Mouse (Mus musculus) neural tube, embryonic 12.5 days (tissue): ENCODE results near the gene Rnase4. TPM values are rescaled to one million over a fixed set of nuclear protein-coding genes. Genes with fewer than 3 reads are reported as not detected.

Source experiments
- ATAC-seq: fragments of 200-750 bp; cut with Nextera tagmentation; 2 replicates; pipeline ENCODE4 v1.8.0; 2017; ENCODE audit warnings: low read depth, mild to moderate bottlenecking, moderate TSS enrichment, moderate library complexity; ENCODE audit not compliant: low FRiP score
- H3K27ac ChIP-seq: fragments of 300-500 bp; sonication (generic); 2 replicates; pipeline ENCODE4 v1.5.1; 2016
- H3K27me3 ChIP-seq: fragments of 300-500 bp; sonication (generic); replicated peaks from 2 replicates; pipeline ENCODE4 v1.6.1; 2016; ENCODE audit warnings: mild to moderate bottlenecking
- H3K36me3 ChIP-seq: fragments of 300-500 bp; sonication (generic); 2 replicates; pipeline ENCODE4 v1.6.1; 2016; ENCODE audit warnings: mild to moderate bottlenecking
- H3K4me1 ChIP-seq: fragments of 300-500 bp; sonication (generic); 2 replicates; pipeline ENCODE4 v1.6.1; 2016
- H3K4me2 ChIP-seq: fragments of 300-500 bp; sonication (generic); replicated peaks from 2 replicates; pipeline ENCODE4 v1.6.1; 2016; ENCODE audit warnings: mild to moderate bottlenecking
- H3K4me3 ChIP-seq: fragments of 300-500 bp; sonication (generic); 2 replicates; pipeline ENCODE4 v1.5.1; 2016
- H3K9ac ChIP-seq: fragments of 300-500 bp; sonication (generic); 2 replicates; pipeline ENCODE4 v1.6.1; 2016; ENCODE audit warnings: mild to moderate bottlenecking
- H3K9me3 ChIP-seq: fragments of 300-500 bp; sonication (generic); 2 replicates; pipeline ENCODE4 v1.6.1; 2016; ENCODE audit warnings: mild to moderate bottlenecking
- WGBS: fragments of 180-500 bp; shearing (Covaris S2); methylation state at CpG from one replicate; pipeline ENCODE4 v1.1.7; 2016; 5-methylcytosine and 5-hydroxymethylcytosine counted together
- polyA plus RNA-seq: library from polyadenylated mRNA; unstranded; fragments of >200 nt; fragmentation: Nextera tagmentation; extraction: Ambion mirVana; gene quantifications from 2 replicates; pipeline ENCODE4 v1.2.1, GENCODE M21; 2016

Rnase4 gene
- polyA plus RNA-seq, 1 experiment from 2014 or later, result 14.5 TPM

DNA sequence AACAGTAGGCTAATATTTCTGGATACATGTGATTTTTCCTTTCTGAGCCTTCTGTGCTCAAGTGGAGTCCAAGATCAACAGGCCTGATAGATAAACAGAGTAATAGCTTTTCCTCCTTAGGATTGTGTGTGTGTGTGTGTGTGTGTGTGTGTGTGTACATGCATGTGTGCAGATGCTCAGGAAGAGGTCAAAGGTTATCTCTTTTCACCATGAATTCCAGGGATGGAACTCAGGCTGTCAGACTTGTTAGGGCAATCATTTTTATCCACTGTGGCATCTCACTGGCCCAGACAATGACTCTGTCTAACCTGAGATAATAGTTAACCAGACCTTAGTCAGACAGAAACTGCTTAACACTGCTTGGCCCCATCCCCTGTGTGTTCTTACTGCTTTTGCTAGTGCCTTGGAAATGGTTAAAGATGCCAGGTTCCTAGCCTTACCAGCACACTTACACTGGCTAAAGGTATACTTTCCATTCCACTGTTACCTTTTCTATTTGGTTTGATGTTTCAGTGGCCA lies 15.6 kb downstream of the Rnase4 start:
- ATAC-seq, result no peak
- Histone ChIP-seq H3K27me3 (no peaks in the 10 kb centered on the region), H3K4me1 (no peaks in the 10 kb centered on the region), H3K9me3 (no peaks in the 10 kb centered on the region; the same call in 1 of the 2 replicates), H3K4me2 (no peak overlapping the region), H3K36me3 (no peaks in the 10 kb centered on the region), H3K27ac (no peak overlapping the region), H3K4me3 (no peak overlapping the region), H3K9ac (no peak overlapping the region)

- no peaks in the 10 kb centered on the region for H3K27me3 ChIP-seq
- H3K36me3 ChIP-seq, result no peaks in the 10 kb centered on the region
- no peak overlapping the region for H3K9ac ChIP-seq
- 83% methylated on average over 3 of the region's 3 CpGs for WGBS
- H3K9me3 ChIP-seq, result no peaks in the 10 kb centered on the region; the same call in 1 of the 2 replicates
- H3K4me3 ChIP-seq, result no peak overlapping the region
- H3K4me2 ChIP-seq, result no peak overlapping the region
- no peaks in the 10 kb centered on the region for H3K4me1 ChIP-seq
- no peak for ATAC-seq
- no peak overlapping the region for H3K27ac ChIP-seq
Observed at GRCm38 (mm10) chr14:51111966-51112365, 21.1 kb downstream of the Rnase4 start.

DNA sequence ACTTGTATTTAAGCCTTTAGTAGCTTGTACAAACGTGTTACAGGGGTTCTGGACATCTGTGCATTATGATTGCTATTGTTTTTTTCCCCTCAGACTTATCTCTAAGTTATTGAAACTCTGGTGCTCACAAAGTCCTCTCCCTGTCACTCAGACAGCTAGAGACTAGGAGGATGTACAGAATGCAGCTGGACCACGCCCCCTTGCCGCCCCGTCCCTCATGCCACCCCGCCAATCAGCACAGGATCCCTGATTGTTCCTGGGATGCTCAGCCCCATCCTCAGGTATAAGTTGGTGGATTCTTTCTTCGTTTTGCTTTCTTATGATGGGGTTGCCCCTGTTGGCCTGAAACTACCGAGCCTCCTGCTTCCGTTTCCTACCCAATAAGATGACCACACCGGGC lies 22.6 kb downstream of the Rnase4 start:
- ATAC-seq, result no peak
- no peaks in the 10 kb centered on the region for H3K27me3 ChIP-seq
- H3K27ac ChIP-seq, result no peak overlapping the region
- H3K4me3 ChIP-seq, result no peak overlapping the region
- H3K4me2 ChIP-seq, result no peak overlapping the region
- H3K9ac ChIP-seq, result no peak overlapping the region
- 41% methylated on average over 9 of the region's 9 CpGs for WGBS
- H3K36me3 ChIP-seq, result no peaks in the 10 kb centered on the region
- H3K9me3 ChIP-seq, result no peaks in the 10 kb centered on the region; the same call in 1 of the 2 replicates
- H3K4me1 ChIP-seq, result no peaks in the 10 kb centered on the region

DNA sequence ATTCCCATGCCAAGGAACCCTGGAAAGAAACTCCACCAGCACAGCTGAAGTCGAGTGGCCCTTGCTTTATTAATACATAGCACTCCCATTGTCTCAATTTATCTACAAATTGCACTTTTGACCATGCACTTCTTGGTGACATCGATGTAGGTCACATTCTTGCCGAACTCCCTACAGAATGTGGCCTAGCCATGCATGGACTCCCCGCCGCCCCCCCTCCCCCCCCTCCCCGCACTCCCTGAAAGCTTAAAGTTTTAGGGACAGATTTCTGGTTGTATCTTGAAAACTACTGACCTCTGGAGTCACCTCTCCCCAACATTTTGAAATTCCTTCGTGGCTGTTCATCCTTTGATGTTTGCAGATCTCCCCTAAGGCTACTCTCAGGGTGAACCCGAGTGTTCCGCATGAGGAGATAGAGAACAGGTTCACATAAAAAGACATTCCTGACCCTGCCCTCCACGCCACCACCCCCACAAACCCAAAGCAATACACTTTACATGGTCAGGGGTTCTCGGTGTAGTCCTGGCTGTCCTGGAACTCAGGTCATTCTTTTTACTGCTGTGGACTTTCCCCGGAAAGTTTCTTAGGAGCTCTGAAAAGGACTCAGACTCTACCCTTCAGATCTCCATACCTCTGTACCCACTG lies 23.2 kb downstream of the Rnase4 start, which contains the start of gene Eddm3b:
TSS of gene Eddm3b (plus strand) at position 511 of the 645 bp plus-strand sequence.
- ATAC-seq, result no peak
- Histone ChIP-seq H3K9me3 (no peaks in the 10 kb centered on the region; the same call in 1 of the 2 replicates), H3K36me3 (no peaks in the 10 kb centered on the region), H3K4me3 (no peak within 1 kb of the TSS), H3K4me1 (no peaks in the 10 kb centered on the region), H3K4me2 (no peak within 1 kb of the TSS), H3K27me3 (no peaks in the 10 kb centered on the region), H3K9ac (no peak within 1 kb of the TSS), H3K27ac (no peak within 1 kb of the TSS)
- WGBS, result 56% methylated on average over 12 of the region's 12 CpGs

DNA sequence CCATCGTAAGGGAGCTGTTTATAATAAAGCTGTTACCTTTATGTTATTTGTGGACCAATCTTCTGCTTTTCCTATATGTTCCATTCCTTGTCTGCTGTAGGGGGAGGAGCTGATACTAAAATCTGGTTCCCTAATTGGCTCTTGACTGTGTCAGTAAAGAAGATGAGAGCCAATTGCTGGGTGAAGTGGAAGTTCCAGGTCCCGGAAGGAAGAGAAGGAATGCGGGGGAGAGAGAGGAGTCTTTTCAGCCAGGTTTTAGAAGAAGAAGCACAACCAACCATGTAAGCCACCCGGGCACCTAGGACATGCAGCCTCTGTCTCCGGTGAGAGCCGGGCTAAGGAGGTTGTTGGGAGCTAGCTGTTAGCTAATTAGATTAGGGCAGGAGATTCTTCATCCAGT lies 34.8 kb downstream of the Rnase4 start:
- H3K4me3 ChIP-seq, result no peak overlapping the region
- no peak overlapping the region for H3K9ac ChIP-seq
- no peaks in the 10 kb centered on the region for H3K4me1 ChIP-seq
- no peaks in the 10 kb centered on the region for H3K27me3 ChIP-seq
- no peak overlapping the region for H3K4me2 ChIP-seq
- no peaks in the 10 kb centered on the region for H3K36me3 ChIP-seq
- no peaks in the 10 kb centered on the region for H3K9me3 ChIP-seq
- no peak for ATAC-seq
- H3K27ac ChIP-seq, result no peak overlapping the region
- WGBS, result 83% methylated on average over 6 of the region's 6 CpGs

GRCm38 (mm10) chr14:51127648-51128258 lies 36.9 kb downstream of the Rnase4 start:
- no peak overlapping the region for H3K4me2 ChIP-seq
- no peaks in the 10 kb centered on the region for H3K9me3 ChIP-seq
- H3K9ac ChIP-seq, result no peak overlapping the region
- 75% methylated on average over 2 of the region's 2 CpGs for WGBS
- no peaks in the 10 kb centered on the region for H3K27me3 ChIP-seq
- no peaks in the 10 kb centered on the region for H3K4me1 ChIP-seq
- H3K4me3 ChIP-seq, result no peak overlapping the region
- no peaks in the 10 kb centered on the region for H3K36me3 ChIP-seq
- ATAC-seq, result no peak
- H3K27ac ChIP-seq, result no peak overlapping the region

DNA sequence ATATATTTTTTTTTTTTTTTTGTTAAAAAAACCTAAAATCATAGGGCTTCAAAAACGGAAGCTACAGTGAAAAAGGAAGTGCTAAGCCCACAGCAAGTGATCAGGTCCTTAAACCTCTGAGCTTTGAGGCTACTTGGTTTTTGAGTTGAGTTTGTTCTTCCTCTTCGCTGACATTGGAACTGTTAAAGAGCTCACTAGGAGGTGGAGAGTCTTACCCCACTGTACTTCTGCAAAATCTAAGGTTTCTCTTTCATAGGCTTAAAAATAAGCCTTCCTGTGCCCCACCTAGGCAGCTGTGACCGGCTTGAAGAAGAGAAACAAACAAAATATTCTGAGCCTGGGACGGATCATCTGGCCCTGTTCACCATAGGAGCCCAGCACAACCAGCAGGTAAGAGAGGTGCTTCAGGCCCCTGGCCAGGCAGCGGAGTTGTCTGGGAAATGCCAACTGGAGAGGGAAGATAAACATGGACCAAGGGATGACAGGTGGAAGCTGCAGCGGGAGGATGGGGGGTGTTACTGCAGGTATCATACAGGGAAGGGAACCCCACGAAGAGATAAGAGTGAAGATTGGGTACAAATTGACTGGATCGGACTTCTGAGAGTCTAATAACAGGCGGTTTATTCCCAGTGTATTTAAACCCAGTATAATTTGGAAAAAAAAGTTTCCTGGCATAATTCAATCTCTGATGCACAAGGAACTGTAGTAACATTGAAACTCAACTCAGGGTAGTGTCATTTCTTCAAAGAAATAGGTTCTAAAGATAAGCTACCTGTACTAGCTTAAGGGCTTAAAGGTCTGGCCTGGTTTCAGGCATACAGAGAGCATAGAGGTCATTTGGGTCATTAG lies 38.1 kb downstream of the Rnase4 start:
- WGBS, result 90% methylated on average over 9 of the region's 9 CpGs
- Histone ChIP-seq H3K9ac (no peak overlapping the region), H3K4me3 (no peak overlapping the region), H3K4me1 (no peaks in the 10 kb centered on the region), H3K27me3 (no peaks in the 10 kb centered on the region), H3K36me3 (no peaks in the 10 kb centered on the region), H3K27ac (no peak overlapping the region), H3K9me3 (no peaks in the 10 kb centered on the region), H3K4me2 (no peak overlapping the region)
- ATAC-seq, result no peak

DNA sequence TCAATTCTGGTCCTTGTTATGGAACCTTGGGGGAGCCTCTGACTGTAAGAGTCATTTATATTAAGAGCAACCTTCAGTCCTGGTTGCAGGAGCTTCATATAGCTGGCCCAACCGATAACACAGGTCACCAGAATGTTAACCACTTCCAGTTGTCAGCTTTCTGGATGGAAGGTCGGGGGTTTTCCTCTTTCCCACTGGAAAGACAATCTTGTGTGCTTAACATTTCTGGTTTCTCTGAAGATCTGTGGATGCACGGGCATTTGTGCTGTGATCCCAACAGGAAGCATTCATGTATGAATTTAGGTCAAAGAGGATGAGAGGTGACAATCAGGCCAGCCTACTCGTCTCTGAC lies 38.7 kb downstream of the Rnase4 start:
- Histone ChIP-seq H3K9me3 (no peaks in the 10 kb centered on the region), H3K27ac (no peak overlapping the region), H3K4me3 (no peak overlapping the region), H3K27me3 (no peaks in the 10 kb centered on the region), H3K4me2 (no peak overlapping the region), H3K4me1 (no peaks in the 10 kb centered on the region), H3K9ac (no peak overlapping the region), H3K36me3 (no peaks in the 10 kb centered on the region)
- WGBS, result 78% methylated on average over 4 of the region's 4 CpGs
- no peak for ATAC-seq

DNA sequence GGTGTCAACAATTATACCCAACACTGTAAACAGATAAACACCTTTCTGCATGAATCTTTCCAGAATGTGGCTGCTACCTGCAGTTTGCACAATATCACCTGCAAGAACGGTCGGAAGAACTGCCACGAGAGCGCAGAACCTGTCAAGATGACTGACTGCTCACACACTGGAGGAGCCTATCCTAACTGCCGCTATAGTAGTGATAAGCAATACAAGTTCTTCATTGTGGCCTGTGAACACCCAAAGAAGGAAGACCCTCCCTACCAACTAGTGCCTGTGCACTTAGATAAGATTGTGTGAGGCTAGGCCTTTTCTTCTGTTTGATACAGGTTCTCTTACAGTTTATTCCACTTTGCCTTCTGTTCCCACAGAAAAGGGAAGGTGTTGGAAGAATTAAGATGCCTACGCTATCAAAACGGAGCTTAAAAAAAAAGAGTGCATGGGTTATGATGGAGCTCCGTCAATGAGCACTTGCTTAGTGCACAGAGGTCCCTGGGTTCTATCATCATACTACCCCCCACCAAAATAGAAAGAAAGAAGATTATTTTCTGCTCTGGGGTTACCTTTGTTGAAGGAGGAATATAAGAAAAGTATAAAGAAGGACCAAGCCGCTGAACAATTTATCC lies 39.6 kb downstream of the Rnase4 start:
- no peaks in the 10 kb centered on the region for H3K4me1 ChIP-seq
- WGBS, result 95% methylated on average over 9 of the region's 9 CpGs
- H3K4me2 ChIP-seq, result no peak overlapping the region
- H3K4me3 ChIP-seq, result no peak overlapping the region
- no peaks in the 10 kb centered on the region for H3K27me3 ChIP-seq
- no peaks in the 10 kb centered on the region for H3K9me3 ChIP-seq
- H3K27ac ChIP-seq, result no peak overlapping the region
- H3K36me3 ChIP-seq, result no peaks in the 10 kb centered on the region
- ATAC-seq, result no peak
- no peak overlapping the region for H3K9ac ChIP-seq

DNA sequence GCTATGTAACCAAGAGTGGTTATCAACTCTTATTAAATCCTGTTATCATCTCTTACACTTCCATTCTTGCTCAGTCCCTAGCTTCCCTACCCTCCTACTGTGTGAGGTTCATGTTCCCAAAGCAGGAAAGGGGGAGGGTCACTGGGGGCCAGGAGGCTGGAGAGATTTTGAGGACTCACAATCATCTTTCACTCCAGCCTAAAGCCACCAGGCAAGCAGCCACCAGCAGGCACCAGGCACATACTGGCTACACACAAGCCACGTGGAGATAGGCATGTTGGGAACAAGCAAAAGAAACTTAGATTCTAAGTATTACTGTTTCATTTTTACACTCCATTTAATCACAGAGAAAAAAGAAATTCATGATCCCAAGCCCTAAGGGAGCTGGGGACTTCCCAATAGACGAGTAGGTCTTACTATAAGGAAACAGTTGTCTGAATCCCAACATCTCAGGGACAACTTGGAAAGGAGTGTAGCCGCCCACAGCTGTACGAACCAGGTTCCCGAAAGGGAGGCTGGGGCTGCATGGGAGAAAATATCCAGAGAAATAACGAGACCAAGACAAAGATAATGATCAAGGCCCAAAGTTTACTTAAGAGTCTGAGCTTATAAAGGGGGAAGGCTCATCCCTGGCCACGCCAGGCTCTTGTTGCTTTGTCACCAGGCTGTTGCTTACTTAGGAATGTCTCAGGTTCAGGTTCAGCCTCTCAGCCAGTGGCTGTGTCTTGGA lies 40.4 kb downstream of the Rnase4 start:
- no peak overlapping the region for H3K27ac ChIP-seq
- H3K4me2 ChIP-seq, result no peak overlapping the region
- H3K9ac ChIP-seq, result no peak overlapping the region
- ATAC-seq, result no peak
- H3K4me1 ChIP-seq, result no peaks in the 10 kb centered on the region
- no peaks in the 10 kb centered on the region for H3K36me3 ChIP-seq
- H3K9me3 ChIP-seq, result no peaks in the 10 kb centered on the region
- no peak overlapping the region for H3K4me3 ChIP-seq
- H3K27me3 ChIP-seq, result no peaks in the 10 kb centered on the region
- 82% methylated on average over 7 of the region's 7 CpGs for WGBS

DNA sequence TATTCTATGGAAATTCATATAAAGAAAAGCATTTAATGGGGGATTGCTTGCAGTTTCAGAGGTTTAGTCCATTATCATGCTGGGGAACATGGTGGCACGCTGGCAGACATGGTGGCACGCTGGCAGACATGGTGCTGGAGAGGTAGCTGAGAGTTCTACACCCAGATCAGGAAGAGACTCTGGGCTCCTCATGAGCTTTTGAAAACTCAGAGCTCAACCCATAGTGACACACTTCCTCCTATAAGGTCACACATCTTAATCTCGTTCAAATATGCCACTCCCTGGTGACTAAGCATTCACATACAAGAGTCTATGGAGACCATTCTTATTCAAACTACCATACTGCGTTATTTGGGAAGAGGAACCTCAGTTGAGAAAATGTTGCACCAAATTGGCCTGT lies 41.5 kb downstream of the Rnase4 start:
- Histone ChIP-seq H3K27me3 (no peaks in the 10 kb centered on the region), H3K4me1 (no peaks in the 10 kb centered on the region), H3K4me2 (no peak overlapping the region), H3K27ac (no peak overlapping the region), H3K9me3 (no peaks in the 10 kb centered on the region), H3K4me3 (no peak overlapping the region), H3K36me3 (no peaks in the 10 kb centered on the region), H3K9ac (no peak overlapping the region)
- no peak for ATAC-seq
- WGBS, result 95% methylated on average over 4 of the region's 4 CpGs
